Mouse (Mus musculus) G1E (cell line): Measurements from ENCODE around the gene Cox6b1.

Experiments used
- CTCF ChIP-seq: IDR thresholded peaks from 2 replicates; pipeline ENCODE4 v1.5.1; 2012; ENCODE audit warnings: low read depth, low read length, inconsistent platforms, mixed read lengths
- GATA1 ChIP-seq: IDR thresholded peaks from 2 replicates; pipeline ENCODE4 v1.6.1; 2012; ENCODE audit warnings: borderline replicate concordance, low read length, inconsistent platforms, mixed read lengths
- POLR2AphosphoS5 ChIP-seq: IDR thresholded peaks from 2 replicates; pipeline ENCODE4 v1.6.1; 2012; ENCODE audit warnings: low read depth, low read length, inconsistent platforms; ENCODE audit not compliant: insufficient replicate concordance
- TAL1 ChIP-seq: conservative IDR thresholded peaks from 2 replicates; pipeline ENCODE4 v1.6.1; 2012; ENCODE audit warnings: low read depth, low read length, inconsistent platforms, mixed read lengths

GRCm38 (mm10) chr7:30579950-30580349 lies 46.0 kb downstream of the Cox6b1 start:
- TF ChIP-seq CTCF (no peak), GATA1 (no peak), TAL1 (no peak), POLR2AphosphoS5 (no peak)
